Mouse (Mus musculus) thymus, adult 2 months (tissue): ENCODE data around the gene Nos1ap. TPM values are rescaled to one million over a fixed set of nuclear protein-coding genes. Genes with fewer than 3 reads are reported as not detected.

Source experiments
- DNase-seq: peaks from one replicate; pipeline ENCODE4 v3.0.0; 2021
- H3K27ac ChIP-seq: fragments of 200-500 bp; 2 replicates; pipeline ENCODE4 v1.5.1; 2012; ENCODE audit warnings: low read length, control low read depth; ENCODE audit not compliant: control insufficient read depth, insufficient read depth
- H3K27me3 ChIP-seq: fragments of 200-500 bp; 2 replicates; pipeline ENCODE4 v1.6.1; 2012; ENCODE audit warnings: mild to moderate bottlenecking, low read length, moderate library complexity, mixed read lengths; ENCODE audit not compliant: control insufficient read depth, insufficient read depth
- H3K36me3 ChIP-seq: fragments of 200-500 bp; 2 replicates; pipeline ENCODE4 v1.6.1; 2012; ENCODE audit warnings: mild to moderate bottlenecking, low read length, moderate library complexity; ENCODE audit not compliant: control insufficient read depth, insufficient read depth
- H3K4me1 ChIP-seq: fragments of 200-500 bp; replicated peaks from 2 replicates; pipeline ENCODE4 v1.6.1; 2012; ENCODE audit warnings: low read length; ENCODE audit not compliant: control insufficient read depth, insufficient read depth
- H3K4me3 ChIP-seq: fragments of 200-500 bp; 2 replicates; pipeline ENCODE4 v1.5.1; 2012; ENCODE audit warnings: mild to moderate bottlenecking, low read length, control low read depth, moderate library complexity; ENCODE audit not compliant: control insufficient read depth, insufficient read depth
- CTCF ChIP-seq: fragments of 200-500 bp; IDR thresholded peaks from 2 replicates; pipeline ENCODE4 v1.5.1; 2012; ENCODE audit warnings: mild to moderate bottlenecking, control low read depth, low read length, moderate library complexity, borderline replicate concordance; ENCODE audit not compliant: control insufficient read depth, poor library complexity, insufficient read depth; ENCODE audit errors: extremely low read depth
- POLR2A ChIP-seq: fragments of 200-500 bp; IDR thresholded peaks from 2 replicates; pipeline ENCODE4 v1.6.1; 2012; ENCODE audit warnings: mild to moderate bottlenecking, low read length, control low read depth, moderate library complexity; ENCODE audit not compliant: control insufficient read depth, poor library complexity, insufficient read depth; ENCODE audit errors: extremely low read depth
- WGBS: fragments of 180-500 bp; shearing (Covaris S2); methylation state at CpG from one replicate; pipeline ENCODE4 v1.1.7; 2018; 5-methylcytosine and 5-hydroxymethylcytosine counted together
- polyA plus RNA-seq: library from polyadenylated mRNA; depleted of rRNA; stranded (reverse); fragments of >200 nt; gene quantifications from 2 replicates; pipeline ENCODE4 v1.2.3, GENCODE M21; 2012

Nos1ap gene
- polyA plus RNA-seq, 1 experiment: 3.3 TPM

DNA sequence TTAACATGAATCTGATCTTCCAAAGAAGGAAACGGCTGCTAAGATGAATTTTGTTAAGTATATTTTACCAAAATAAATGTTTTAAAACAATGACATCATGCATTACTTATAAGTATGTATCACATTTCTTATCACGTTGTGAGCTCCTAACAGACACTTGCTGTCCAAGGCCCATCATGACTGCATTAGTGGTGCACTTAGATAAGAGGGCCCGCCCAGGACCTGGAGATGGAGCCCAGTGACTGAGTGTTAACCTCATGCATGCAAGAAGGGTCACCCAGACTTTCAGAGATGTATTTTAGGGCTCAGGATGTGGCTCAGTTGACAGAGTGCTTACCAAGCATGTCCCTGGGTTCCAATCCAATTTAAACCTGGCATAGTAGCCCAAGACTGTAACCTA lies 20.6 kb upstream of the Nos1ap start:
- 80% methylated on average over 3 of the region's 3 CpGs for WGBS
- H3K36me3 ChIP-seq: no peaks in the 10 kb centered on the region
- no peak overlapping the region for H3K4me3 ChIP-seq
- H3K27me3 ChIP-seq: no peaks in the 10 kb centered on the region
- no peaks in the 10 kb centered on the region for H3K4me1 ChIP-seq
- no peak for DNase-seq
- no peak for TF ChIP-seq CTCF
- no peak for TF ChIP-seq POLR2A
- H3K27ac ChIP-seq: no peak overlapping the region

- no peak for DNase-seq
- Histone ChIP-seq H3K27ac (no peak overlapping the region), H3K36me3 (no peaks in the 10 kb centered on the region), H3K4me1 (no peaks in the 10 kb centered on the region), H3K4me3 (no peak overlapping the region), H3K27me3 (no peaks in the 10 kb centered on the region)
- no peak for TF ChIP-seq CTCF
- TF ChIP-seq POLR2A: no peak
- 24% methylated on average over 7 of the region's 7 CpGs for WGBS
Observed at GRCm38 (mm10) chr1:170609872-170610271, 20.2 kb upstream of the Nos1ap start.

GRCm38 (mm10) chr1:170608461-170609071 lies 18.9 kb upstream of the Nos1ap start:
- no peak for TF ChIP-seq POLR2A
- TF ChIP-seq CTCF: no peak
- Histone ChIP-seq H3K27ac (no peak overlapping the region), H3K27me3 (no peaks in the 10 kb centered on the region), H3K36me3 (no peaks in the 10 kb centered on the region), H3K4me1 (no peaks in the 10 kb centered on the region), H3K4me3 (no peak overlapping the region)
- 58% methylated on average over 3 of the region's 3 CpGs for WGBS
- DNase-seq: no peak

- H3K27ac ChIP-seq: no peak overlapping the region
- 99% methylated on average over 8 of the region's 8 CpGs for WGBS
Observed at GRCm38 (mm10) chr1:170607231-170607917, 17.7 kb upstream of the Nos1ap start.

DNA sequence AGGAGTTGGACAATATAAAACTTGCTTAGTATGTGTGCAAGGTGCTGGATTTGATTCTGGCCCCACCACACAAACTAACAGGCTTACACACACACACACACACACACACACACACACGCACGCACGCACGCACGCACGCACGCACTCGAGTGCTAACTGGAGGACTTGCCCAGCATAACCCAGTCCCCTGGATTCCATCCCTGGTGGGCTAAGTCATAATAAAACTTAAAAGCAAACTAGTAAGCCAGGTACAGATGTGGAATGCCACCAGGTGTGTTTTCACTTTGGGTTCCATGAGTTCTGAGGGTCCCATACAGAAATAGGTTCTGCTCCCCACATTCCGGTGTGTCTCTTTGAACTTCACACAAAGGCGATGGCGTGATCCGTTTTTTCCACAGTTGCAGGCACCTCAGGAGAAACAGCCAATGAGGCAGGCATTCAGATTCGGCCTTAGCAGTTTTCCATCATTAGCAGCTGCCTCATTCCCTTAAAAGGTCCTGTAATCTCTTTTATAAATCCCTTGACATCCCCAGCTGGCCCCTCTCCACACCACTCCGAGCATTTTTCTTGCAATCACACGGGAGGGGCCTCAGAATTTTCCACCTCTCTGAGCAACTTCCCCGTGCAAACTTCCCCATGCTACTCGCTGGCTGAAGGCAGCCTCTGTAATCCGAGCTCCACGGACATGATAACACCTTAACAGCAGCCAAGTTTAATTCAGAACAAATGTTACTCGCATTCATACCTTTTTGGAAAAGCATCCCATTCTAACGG lies 15.8 kb upstream of the Nos1ap start:
- WGBS: 86% methylated on average over 21 of the region's 21 CpGs

More at GRCm38 (mm10) chr1:170607231-170607917, 17.7 kb upstream of the Nos1ap start:
- no peaks in the 10 kb centered on the region for H3K27me3 ChIP-seq
- no peak for DNase-seq
- TF ChIP-seq CTCF (no peak), POLR2A (no peak)
- no peaks in the 10 kb centered on the region for H3K4me1 ChIP-seq
- H3K36me3 ChIP-seq: no peaks in the 10 kb centered on the region
- H3K4me3 ChIP-seq: no peak overlapping the region

GRCm38 (mm10) chr1:170594575-170594974 lies 4.9 kb upstream of the Nos1ap start:
- 96% methylated on average over 7 of the region's 7 CpGs for WGBS
- Histone ChIP-seq H3K36me3 (no peaks in the 10 kb centered on the region), H3K4me1 (no peaks in the 10 kb centered on the region), H3K4me3 (no peak overlapping the region), H3K27ac (no peak overlapping the region), H3K27me3 (peaks cover under 1% of the 10 kb centered on the region; the same call in 1 of the 2 replicates)
- DNase-seq: no peak
- TF ChIP-seq CTCF (no peak), POLR2A (no peak)

More for the DNA sequence above, 15.8 kb upstream of the Nos1ap start:
- H3K36me3 ChIP-seq: no peaks in the 10 kb centered on the region
- no peaks in the 10 kb centered on the region for H3K4me1 ChIP-seq
- no peak overlapping the region for H3K4me3 ChIP-seq
- DNase-seq: no peak
- no peak overlapping the region for H3K27ac ChIP-seq
- H3K27me3 ChIP-seq: no peaks in the 10 kb centered on the region
- no peak for TF ChIP-seq CTCF
- TF ChIP-seq POLR2A: no peak
